Mouse (Mus musculus) forelimb bud, embryonic 11.5 days (tissue): ENCODE results near the gene Zc3h18.

ENCODE experiments used
- DNase-seq: peaks from one replicate; pipeline ENCODE4 v3.0.0-alpha.2; 2012; ENCODE audit warnings: low read depth, low spot score

Zc3h18 gene

GRCm38 (mm10) chr8:122463651-122464640, 87.5 kb downstream of the Zc3h18 start:
- DNase-seq = no peak

GRCm38 (mm10) chr8:122464985-122465384, 88.6 kb downstream of the Zc3h18 start:
- DNase-seq = no peak
